Mouse (Mus musculus) neural tube, embryonic 12.5 days (tissue): Measurements from ENCODE around the gene Prkn. TPM values are rescaled to one million over a fixed set of nuclear protein-coding genes. Genes with fewer than 3 reads are reported as not detected.

ENCODE experiments used
- ATAC-seq: fragments of 200-750 bp; cut with Nextera tagmentation; 2 replicates; pipeline ENCODE4 v1.8.0; 2017; ENCODE audit warnings: low read depth, mild to moderate bottlenecking, moderate TSS enrichment, moderate library complexity; ENCODE audit not compliant: low FRiP score
- H3K27ac ChIP-seq: fragments of 300-500 bp; sonication (generic); 2 replicates; pipeline ENCODE4 v1.5.1; 2016
- H3K27me3 ChIP-seq: fragments of 300-500 bp; sonication (generic); replicated peaks from 2 replicates; pipeline ENCODE4 v1.6.1; 2016; ENCODE audit warnings: mild to moderate bottlenecking
- H3K36me3 ChIP-seq: fragments of 300-500 bp; sonication (generic); 2 replicates; pipeline ENCODE4 v1.6.1; 2016; ENCODE audit warnings: mild to moderate bottlenecking
- H3K4me1 ChIP-seq: fragments of 300-500 bp; sonication (generic); 2 replicates; pipeline ENCODE4 v1.6.1; 2016
- H3K4me2 ChIP-seq: fragments of 300-500 bp; sonication (generic); replicated peaks from 2 replicates; pipeline ENCODE4 v1.6.1; 2016; ENCODE audit warnings: mild to moderate bottlenecking
- H3K4me3 ChIP-seq: fragments of 300-500 bp; sonication (generic); 2 replicates; pipeline ENCODE4 v1.5.1; 2016
- H3K9ac ChIP-seq: fragments of 300-500 bp; sonication (generic); 2 replicates; pipeline ENCODE4 v1.6.1; 2016; ENCODE audit warnings: mild to moderate bottlenecking
- H3K9me3 ChIP-seq: fragments of 300-500 bp; sonication (generic); 2 replicates; pipeline ENCODE4 v1.6.1; 2016; ENCODE audit warnings: mild to moderate bottlenecking
- WGBS: fragments of 180-500 bp; shearing (Covaris S2); methylation state at CpG from one replicate; pipeline ENCODE4 v1.1.7; 2016; 5-methylcytosine and 5-hydroxymethylcytosine counted together
- polyA plus RNA-seq: library from polyadenylated mRNA; unstranded; fragments of >200 nt; fragmentation: Nextera tagmentation; extraction: Ambion mirVana; gene quantifications from 2 replicates; pipeline ENCODE4 v1.2.1, GENCODE M21; 2016

Gene Prkn
- polyA plus RNA-seq, 1 experiment from 2014 or later = 2.0 TPM

DNA sequence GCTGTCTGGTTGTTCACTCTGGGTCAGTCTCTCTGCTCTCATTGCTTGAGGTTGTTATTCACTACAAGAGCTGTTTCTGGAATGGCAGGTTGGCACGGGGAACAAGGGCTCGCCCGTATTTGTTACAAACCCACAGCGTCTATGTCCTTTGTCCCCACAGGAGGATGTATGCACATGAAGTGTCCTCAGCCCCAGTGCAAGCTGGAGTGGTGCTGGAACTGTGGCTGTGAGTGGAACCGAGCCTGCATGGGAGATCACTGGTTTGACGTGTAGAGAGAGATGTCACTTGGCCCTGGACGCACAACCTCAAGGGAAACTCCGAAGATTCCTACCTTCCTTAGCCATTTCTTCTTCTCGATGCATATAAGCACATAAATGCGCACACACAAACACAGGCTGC, 1221.2 kb downstream of the Prkn start:
- 91% methylated on average over 10 of the region's 10 CpGs for WGBS

DNA sequence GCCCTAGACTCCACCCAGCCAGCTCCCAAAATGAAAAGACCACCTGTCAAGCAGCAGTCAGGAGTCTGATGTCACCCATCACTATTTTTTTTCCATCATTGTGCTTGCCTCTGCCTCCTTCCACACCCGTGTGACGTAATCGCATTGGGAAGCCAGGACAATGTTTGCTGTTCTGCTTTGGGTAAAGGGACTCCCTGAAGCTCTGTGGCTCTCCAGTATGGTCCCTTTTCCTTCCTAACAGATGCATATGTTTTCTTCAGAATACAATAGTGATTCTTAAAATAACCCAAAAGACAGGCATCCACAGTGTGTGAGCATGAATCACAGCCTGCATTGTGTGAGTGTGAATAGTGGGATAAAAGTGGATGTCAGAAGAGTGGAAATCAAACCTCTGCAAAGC, 1222.7 kb downstream of the Prkn start:
- Histone ChIP-seq H3K9me3 (no peaks in the 10 kb centered on the region), H3K36me3 (no peaks in the 10 kb centered on the region), H3K4me2 (no peak overlapping the region), H3K27me3 (no peaks in the 10 kb centered on the region), H3K4me3 (no peak overlapping the region), H3K4me1 (no peaks in the 10 kb centered on the region), H3K9ac (no peak overlapping the region), H3K27ac (no peak overlapping the region)
- 82% methylated on average over 3 of the region's 3 CpGs for WGBS
- ATAC-seq = no peak

More for the DNA sequence above, 1221.2 kb downstream of the Prkn start:
- ATAC-seq = no peak
- Histone ChIP-seq H3K9me3 (no peaks in the 10 kb centered on the region), H3K9ac (no peak overlapping the region), H3K4me1 (no peaks in the 10 kb centered on the region), H3K27ac (no peak overlapping the region), H3K36me3 (no peaks in the 10 kb centered on the region), H3K4me3 (no peak overlapping the region), H3K27me3 (no peaks in the 10 kb centered on the region), H3K4me2 (no peak overlapping the region)

DNA sequence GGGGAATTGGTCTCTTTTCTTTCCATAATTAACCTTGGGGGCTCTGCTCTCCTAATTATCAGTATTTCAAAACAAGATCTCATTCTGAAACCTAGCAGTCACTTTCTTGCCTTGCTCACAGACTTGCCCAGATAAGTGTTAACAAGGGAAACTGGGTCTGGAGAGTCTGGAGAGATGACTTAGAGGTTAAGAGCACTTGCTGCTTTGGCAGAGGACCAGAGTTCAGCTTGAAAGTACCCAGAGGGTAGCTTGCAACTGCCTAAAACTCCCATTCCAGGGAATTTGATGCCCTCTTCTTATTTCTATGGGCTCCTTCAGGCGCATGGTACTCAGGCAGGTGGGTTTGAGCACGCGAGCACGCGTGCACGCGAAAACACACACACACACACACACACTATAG, 1223.3 kb downstream of the Prkn start:
- H3K27ac ChIP-seq = no peak overlapping the region
- no peak overlapping the region for H3K9ac ChIP-seq
- H3K4me3 ChIP-seq = no peak overlapping the region
- H3K4me2 ChIP-seq = no peak overlapping the region
- 98% methylated on average over 7 of the region's 7 CpGs for WGBS
- no peaks in the 10 kb centered on the region for H3K36me3 ChIP-seq
- ATAC-seq = no peak
- no peaks in the 10 kb centered on the region for H3K9me3 ChIP-seq
- H3K27me3 ChIP-seq = no peaks in the 10 kb centered on the region
- H3K4me1 ChIP-seq = no peaks in the 10 kb centered on the region

DNA sequence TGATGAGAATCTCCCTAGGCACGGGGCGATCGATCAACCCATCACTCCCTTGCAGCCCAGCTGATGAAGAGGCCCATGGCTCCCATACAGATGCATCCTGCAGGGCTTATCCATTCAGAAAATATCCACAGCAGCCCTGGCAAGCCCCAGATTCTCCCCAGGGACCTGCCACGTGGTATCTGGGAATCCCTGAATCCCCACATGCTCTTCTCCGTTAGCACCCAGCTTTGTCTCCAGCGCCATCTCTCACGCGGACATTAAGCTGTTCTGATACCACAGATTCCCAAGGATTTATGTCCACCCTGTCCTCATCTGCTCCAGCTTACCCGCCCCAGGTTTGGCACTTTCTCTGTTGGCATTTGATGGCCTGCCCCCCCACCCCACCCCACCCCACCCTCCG, 1225.9 kb downstream of the Prkn start:
- Histone ChIP-seq H3K27ac (no peak overlapping the region), H3K4me2 (no peak overlapping the region), H3K36me3 (no peaks in the 10 kb centered on the region), H3K4me3 (no peak overlapping the region), H3K4me1 (no peaks in the 10 kb centered on the region), H3K27me3 (no peaks in the 10 kb centered on the region), H3K9ac (no peak overlapping the region), H3K9me3 (no peaks in the 10 kb centered on the region)
- no peak; the same call in 1 of the 2 replicates for ATAC-seq
- 70% methylated on average over 10 of the region's 10 CpGs for WGBS

DNA sequence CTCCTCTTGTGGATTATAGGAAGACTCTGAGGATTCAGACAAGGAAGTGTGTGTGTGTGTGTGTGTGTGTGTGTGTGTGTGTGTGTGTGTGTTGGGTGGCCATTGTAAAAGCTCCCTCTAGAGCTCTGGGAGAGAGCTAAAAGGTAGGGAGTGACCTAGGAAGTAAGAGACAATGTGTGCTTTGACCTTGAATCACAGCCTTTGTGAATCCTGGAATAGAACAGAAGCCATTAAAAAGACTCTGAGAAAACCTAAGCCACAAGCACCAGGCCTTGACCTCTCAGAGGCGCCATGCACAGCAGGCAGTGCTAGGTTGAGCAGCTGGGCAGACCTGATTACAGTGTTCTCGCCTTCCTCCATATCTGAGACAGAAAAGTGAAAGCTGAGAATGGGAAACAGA, 1236.6 kb downstream of the Prkn start:
- H3K9me3 ChIP-seq = no peaks in the 10 kb centered on the region
- WGBS = 36% methylated on average over 2 of the region's 2 CpGs
- H3K4me2 ChIP-seq = no peak overlapping the region
- H3K36me3 ChIP-seq = no peaks in the 10 kb centered on the region
- no peak for ATAC-seq
- no peaks in the 10 kb centered on the region for H3K4me1 ChIP-seq
- H3K27me3 ChIP-seq = no peaks in the 10 kb centered on the region
- H3K9ac ChIP-seq = no peak overlapping the region
- no peak overlapping the region for H3K27ac ChIP-seq
- H3K4me3 ChIP-seq = no peak overlapping the region

DNA sequence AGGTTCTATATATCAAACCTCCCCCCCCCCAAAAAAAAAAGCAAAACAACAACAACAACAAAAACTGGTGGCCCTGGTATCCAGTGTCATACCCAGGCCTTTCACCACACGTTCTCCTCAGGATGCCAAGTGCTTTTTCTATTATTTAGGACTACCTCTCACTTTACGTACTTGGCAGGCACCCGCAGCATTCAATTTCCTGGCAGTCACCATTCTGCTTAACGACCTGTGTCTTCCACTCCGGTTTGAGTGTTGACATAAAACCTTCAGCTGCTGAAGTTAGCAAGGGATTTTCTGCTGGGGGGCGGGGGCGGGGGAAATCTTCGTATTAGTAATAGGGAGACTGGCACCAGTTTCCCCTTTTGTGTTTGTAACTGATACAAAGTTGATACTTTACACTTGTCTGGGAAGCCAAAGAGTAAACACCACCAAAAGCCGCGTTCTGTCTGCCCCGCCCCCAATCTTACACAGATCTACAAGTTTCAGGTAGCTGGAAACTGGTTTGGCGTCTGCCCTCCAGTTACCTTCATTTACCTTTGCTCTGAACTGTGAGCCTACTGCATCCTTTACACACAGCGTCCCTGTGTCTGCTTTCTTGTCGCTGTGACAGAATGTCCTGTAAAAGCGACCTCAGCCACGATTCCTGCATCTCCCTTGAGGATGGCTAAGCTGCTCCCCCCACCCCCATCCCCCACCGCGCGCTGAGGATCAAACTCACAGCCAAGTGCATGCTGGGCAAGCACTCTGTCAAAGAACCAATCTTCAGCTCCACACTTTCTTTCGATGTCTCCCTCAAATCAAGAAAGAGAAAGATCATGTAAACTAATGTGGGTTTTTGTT, 1240.7 kb downstream of the Prkn start:
- ATAC-seq = no peak
- Histone ChIP-seq H3K9me3 (no peaks in the 10 kb centered on the region), H3K27ac (no peak overlapping the region), H3K4me3 (no peak overlapping the region), H3K4me1 (no peaks in the 10 kb centered on the region), H3K4me2 (no peak overlapping the region), H3K9ac (no peak overlapping the region), H3K36me3 (no peaks in the 10 kb centered on the region), H3K27me3 (no peaks in the 10 kb centered on the region)
- 56% methylated on average over 20 of the region's 20 CpGs for WGBS

DNA sequence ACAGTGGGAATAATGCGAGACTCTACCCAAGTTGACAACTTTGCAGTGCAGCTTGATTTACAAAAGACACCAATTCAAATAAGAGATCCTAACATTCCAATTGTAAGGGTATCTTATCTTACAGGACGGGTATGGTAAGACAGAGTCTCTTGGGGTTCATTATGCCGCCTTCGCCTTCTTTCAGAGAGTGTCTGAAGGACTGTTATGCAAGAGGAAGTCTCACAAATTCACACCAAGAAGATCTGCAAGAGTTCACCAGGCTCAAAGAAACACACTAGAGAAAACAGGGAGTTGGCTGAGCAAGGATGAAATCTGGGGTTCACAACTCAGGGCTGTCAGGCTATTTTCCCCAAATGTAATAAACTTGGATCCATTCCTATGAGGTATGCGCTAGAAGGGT, 1242.0 kb downstream of the Prkn start:
- 91% methylated on average over 5 of the region's 5 CpGs for WGBS
- H3K4me1 ChIP-seq = no peaks in the 10 kb centered on the region
- no peaks in the 10 kb centered on the region for H3K27me3 ChIP-seq
- H3K4me3 ChIP-seq = no peak overlapping the region
- no peak overlapping the region for H3K27ac ChIP-seq
- H3K36me3 ChIP-seq = no peaks in the 10 kb centered on the region
- H3K4me2 ChIP-seq = no peak overlapping the region
- no peak overlapping the region for H3K9ac ChIP-seq
- ATAC-seq = no peak
- H3K9me3 ChIP-seq = no peaks in the 10 kb centered on the region

DNA sequence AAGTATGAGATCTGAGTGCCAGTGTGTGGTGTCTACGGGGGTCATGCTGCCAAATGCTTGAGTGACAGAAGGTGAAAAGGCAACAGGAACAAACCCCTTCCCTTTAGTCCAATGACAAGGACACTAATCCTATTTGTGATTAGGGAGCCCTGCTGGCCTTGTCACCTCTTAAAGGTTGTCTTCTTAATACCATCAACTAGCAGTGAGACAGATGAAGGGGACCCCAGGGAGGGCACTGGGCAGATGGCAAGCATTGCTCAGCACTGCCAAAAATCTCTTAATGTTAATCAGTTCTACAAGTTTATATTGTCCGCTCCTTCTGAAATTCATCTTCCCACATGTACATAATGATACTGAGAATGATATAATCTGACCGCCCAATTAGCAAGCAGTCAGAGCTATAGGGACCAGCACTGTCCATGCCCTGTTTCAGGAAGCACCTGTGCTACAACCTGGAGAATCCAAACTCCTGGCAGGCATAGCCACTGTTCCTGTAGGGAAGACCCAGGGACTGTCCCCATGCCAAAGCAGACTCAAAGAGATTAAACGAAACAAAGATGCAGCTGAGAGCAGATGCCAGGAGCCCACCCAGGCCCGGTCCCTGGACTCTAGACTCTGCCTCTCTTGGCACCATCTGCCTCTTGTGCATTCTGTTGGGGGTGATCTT, 1250.2 kb downstream of the Prkn start:
- Histone ChIP-seq H3K27me3 (no peaks in the 10 kb centered on the region), H3K4me2 (no peak overlapping the region), H3K27ac (no peak overlapping the region), H3K4me3 (no peak overlapping the region), H3K36me3 (no peaks in the 10 kb centered on the region), H3K9ac (no peak overlapping the region), H3K4me1 (no peaks in the 10 kb centered on the region), H3K9me3 (no peaks in the 10 kb centered on the region)
- no peak for ATAC-seq
- 75% methylated on average over 5 of the region's 5 CpGs for WGBS

DNA sequence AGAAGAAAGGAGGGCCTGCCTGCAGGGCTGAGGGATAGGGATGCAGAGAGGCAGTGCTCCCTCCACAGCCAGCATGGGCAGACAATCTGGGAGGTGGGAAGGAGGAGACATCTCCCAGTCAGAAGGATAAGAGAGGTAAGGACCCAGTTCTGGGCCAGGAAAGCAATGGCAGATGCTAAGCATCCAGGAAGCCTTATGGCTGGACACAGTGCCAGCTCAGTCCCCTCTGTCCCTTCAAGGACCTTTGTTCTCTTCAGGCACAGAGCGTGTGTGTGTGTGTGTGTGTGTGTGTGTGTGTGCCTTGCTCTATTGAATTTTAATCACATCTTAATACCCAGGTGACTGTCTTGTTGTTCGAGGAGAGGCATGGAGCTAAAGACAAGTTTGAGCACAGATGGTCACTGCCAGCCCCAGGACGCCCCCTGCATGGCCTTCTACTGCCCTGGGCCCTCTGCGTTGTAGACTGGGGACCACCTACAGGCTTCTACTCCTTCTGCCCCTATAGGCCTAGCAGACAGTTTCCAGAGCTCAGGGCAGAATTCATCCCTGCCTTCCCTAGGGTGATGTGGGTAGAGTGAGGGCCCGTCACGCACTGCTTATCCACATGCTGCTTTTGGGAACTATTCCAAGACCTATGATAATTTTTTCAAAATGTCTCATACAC, 1252.8 kb downstream of the Prkn start:
- H3K27ac ChIP-seq = no peak overlapping the region
- H3K4me1 ChIP-seq = no peaks in the 10 kb centered on the region
- no peak for ATAC-seq
- H3K4me3 ChIP-seq = no peak overlapping the region
- no peaks in the 10 kb centered on the region for H3K9me3 ChIP-seq
- H3K4me2 ChIP-seq = no peak overlapping the region
- no peak overlapping the region for H3K9ac ChIP-seq
- H3K36me3 ChIP-seq = no peaks in the 10 kb centered on the region
- 83% methylated on average over 6 of the region's 6 CpGs for WGBS
- no peaks in the 10 kb centered on the region for H3K27me3 ChIP-seq

DNA sequence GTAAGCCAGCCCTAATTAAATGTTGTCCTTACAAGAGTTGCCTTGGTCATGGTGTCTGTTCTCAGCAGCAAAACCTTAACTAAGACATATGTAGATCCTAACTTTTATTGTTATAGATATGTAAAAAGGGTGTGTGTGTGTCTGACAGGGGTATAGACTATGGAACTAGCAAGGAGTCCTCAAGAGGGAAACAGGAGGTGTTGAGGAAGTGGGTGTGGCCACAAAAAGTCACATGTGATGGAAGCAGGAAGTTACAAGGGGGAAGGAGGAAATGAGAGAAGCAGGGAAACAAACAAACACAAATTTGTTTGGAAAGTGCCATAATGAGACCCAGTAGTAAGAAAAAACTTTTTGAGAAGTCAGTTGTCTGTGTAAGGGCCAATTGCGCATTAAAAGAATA, 1253.8 kb downstream of the Prkn start:
- H3K9ac ChIP-seq = no peak overlapping the region
- no peaks in the 10 kb centered on the region for H3K4me1 ChIP-seq
- no peak overlapping the region for H3K4me2 ChIP-seq
- no peaks in the 10 kb centered on the region for H3K27me3 ChIP-seq
- 95% methylated on average over 1 of the region's 1 CpGs for WGBS
- no peak for ATAC-seq
- H3K36me3 ChIP-seq = no peaks in the 10 kb centered on the region
- no peak overlapping the region for H3K4me3 ChIP-seq
- H3K27ac ChIP-seq = no peak overlapping the region
- no peaks in the 10 kb centered on the region for H3K9me3 ChIP-seq

DNA sequence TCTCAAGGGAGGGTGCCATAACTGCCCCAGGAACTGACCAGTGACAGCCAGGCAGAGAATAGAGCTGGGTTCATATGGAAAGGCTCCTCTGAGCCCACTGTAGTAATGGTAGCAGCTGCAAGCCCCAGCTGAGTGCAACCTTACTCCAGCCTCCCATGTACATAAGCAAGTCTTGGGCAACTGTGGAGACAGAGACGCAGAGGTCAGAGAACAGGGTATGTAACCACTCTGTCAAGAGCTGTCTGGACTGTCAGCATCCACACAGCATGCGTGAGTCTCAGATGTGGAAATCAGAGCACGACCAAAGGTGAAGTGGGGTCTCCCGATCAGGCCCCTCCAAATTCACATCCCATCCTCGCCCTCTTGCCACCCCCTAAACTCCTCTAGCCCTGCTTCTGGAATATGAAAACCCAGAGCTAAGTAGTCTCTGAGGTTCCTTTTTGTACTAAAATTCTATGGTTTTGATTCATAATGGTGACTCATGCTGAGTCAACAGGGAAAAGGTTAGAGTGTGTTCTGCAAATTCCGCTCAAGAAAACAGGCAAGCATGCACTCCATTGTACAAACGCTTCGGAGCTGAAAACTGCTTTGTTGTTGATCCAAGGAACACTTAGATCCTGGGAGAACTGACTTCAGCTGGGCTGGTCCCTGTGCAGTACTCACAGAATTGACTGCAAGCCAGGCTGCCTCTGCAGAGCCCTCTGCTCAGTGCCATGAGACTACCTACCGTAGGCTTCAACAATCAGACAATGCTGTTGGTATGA, 1254.8 kb downstream of the Prkn start:
- H3K4me1 ChIP-seq = no peaks in the 10 kb centered on the region
- H3K36me3 ChIP-seq = no peaks in the 10 kb centered on the region
- no peak overlapping the region for H3K4me3 ChIP-seq
- no peak for ATAC-seq
- H3K27ac ChIP-seq = no peak overlapping the region
- no peak overlapping the region for H3K9ac ChIP-seq
- 0 out of 2 replicates have a peak, but pooled peaks cover 3% of the 10 kb centered on the region for H3K9me3 ChIP-seq
- no peaks in the 10 kb centered on the region for H3K27me3 ChIP-seq
- no peak overlapping the region for H3K4me2 ChIP-seq
- WGBS = 88% methylated on average over 9 of the region's 9 CpGs

DNA sequence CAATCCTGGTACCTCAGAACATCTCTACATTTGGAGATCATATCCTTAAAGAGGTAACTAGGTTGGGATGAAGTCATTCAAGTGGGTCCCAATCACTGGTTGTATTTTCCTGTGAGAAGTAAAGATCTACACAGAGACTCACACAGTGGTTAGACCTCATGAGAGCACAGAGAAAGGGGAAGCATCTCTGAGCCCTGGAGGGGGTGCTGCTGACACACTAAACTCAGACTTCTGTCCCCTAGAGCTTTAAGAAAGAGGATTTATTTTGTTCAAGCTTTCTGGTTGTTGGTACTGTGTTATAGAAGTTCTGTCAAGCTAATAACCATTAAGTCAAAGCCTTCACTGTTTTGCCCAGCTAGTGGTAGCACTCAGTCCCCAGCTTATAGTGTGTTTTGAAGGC, 1259.2 kb downstream of the Prkn start:
- ATAC-seq = no peak
- Histone ChIP-seq H3K9me3 (0 out of 2 replicates have a peak, but pooled peaks cover 6% of the 10 kb centered on the region), H3K9ac (no peak overlapping the region), H3K36me3 (no peaks in the 10 kb centered on the region), H3K4me3 (no peak overlapping the region), H3K27ac (no peak overlapping the region), H3K4me1 (no peaks in the 10 kb centered on the region), H3K4me2 (no peak overlapping the region), H3K27me3 (no peaks in the 10 kb centered on the region)
